Mouse (Mus musculus) intestine, embryonic 15.5 days (tissue): ENCODE measurements at regions not wholly inside any gene's neighbourhood (a gene's known extent, or its start where the extent isn't known, plus 50 kb on each side); places are given as distances from the start of the nearest gene placed in this dataset.

ENCODE experiments used
- ATAC-seq: fragments of 200-750 bp; cut with Nextera tagmentation; 2 replicates; pipeline ENCODE4 v1.8.0; 2017; ENCODE audit warnings: moderate TSS enrichment, moderate library complexity
- H3K27ac ChIP-seq: fragments of 300-500 bp; sonication (generic); 2 replicates; pipeline ENCODE4 v1.5.1; 2015; ENCODE audit warnings: mild to moderate bottlenecking, inconsistent platforms
- H3K27me3 ChIP-seq: fragments of 300-500 bp; sonication (generic); replicated peaks from 2 replicates; pipeline ENCODE4 v1.6.1; 2015; ENCODE audit warnings: inconsistent platforms
- H3K36me3 ChIP-seq: fragments of 300-500 bp; sonication (generic); 2 replicates; pipeline ENCODE4 v1.6.1; 2015; ENCODE audit warnings: inconsistent platforms
- H3K4me1 ChIP-seq: fragments of 300-500 bp; sonication (generic); replicated peaks from 2 replicates; pipeline ENCODE4 v1.6.1; 2015; ENCODE audit warnings: inconsistent platforms
- H3K4me2 ChIP-seq: fragments of 300-500 bp; sonication (generic); replicated peaks from 2 replicates; pipeline ENCODE4 v1.6.1; 2015; ENCODE audit warnings: mild to moderate bottlenecking, inconsistent platforms
- H3K4me3 ChIP-seq: fragments of 300-500 bp; sonication (generic); replicated peaks from 2 replicates; pipeline ENCODE4 v1.5.1; 2015; ENCODE audit warnings: inconsistent platforms
- H3K9ac ChIP-seq: fragments of 300-500 bp; sonication (generic); 2 replicates; pipeline ENCODE4 v1.6.1; 2015; ENCODE audit warnings: inconsistent platforms
- H3K9me3 ChIP-seq: fragments of 300-500 bp; sonication (generic); 2 replicates; pipeline ENCODE4 v1.6.1; 2016; ENCODE audit warnings: inconsistent platforms
- WGBS: fragments of 180-500 bp; shearing (Covaris S2); methylation state at CpG from one replicate; pipeline ENCODE4 v1.1.7; 2015; 5-methylcytosine and 5-hydroxymethylcytosine counted together

DNA sequence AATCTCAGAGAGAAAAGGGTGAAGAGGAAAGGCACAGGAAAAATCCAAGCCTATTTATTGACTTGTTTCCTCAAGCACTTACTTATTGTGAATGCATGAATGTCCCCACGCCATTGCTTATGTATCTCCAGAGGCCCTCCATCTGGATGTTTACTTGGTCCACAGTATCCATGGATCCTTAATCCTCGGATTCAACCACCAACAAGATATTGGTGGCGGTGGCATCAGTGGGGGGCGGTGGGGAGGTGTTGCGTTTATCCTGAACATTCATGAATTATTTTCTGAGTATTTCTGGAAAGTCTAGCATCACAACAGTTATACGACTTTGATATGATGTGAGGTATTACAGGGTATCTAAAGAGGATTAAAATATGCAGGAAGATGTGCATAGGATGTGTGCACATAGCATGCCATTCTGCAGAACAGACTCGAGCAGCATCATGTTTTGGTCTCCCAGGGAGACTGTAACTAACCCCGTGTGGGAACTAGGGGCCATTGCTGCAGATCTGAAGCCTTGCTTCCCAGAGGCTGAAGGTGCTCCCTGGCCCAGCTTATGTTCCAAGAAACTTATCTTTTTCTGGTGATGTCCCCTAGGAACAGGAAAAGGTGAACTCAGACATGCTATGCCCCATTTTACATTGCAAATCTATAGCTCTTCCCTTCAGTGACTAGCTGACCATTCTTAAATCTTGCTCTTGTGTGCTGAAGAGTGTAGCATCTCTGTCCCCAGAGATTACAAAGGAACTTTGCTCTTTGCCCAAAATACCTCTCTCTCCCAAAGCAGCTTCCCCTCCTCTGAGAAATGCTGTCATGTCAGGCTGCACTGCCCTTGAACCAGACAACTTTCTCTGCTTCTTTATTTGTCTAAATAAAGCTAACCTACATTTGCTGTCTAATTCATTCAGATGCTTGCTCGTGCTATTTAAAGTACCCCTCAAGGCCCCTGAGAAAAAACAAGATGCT is 75.0 kb upstream of the Mkln1 start:
- Histone ChIP-seq H3K36me3 (no peaks in the 10 kb centered on the region), H3K4me2 (no peak overlapping the region), H3K9ac (no peak overlapping the region), H3K4me1 (no peaks in the 10 kb centered on the region), H3K27ac (no peak overlapping the region), H3K27me3 (no peaks in the 10 kb centered on the region), H3K9me3 (no peaks in the 10 kb centered on the region), H3K4me3 (no peak overlapping the region)
- 69% methylated on average over 9 of the region's 9 CpGs for WGBS
- ATAC-seq = no peak

GRCm38 (mm10) chr6:31324717-31325116 is 73.8 kb upstream of the Mkln1 start:
- Histone ChIP-seq H3K4me1 (no peaks in the 10 kb centered on the region), H3K4me2 (no peak overlapping the region), H3K36me3 (no peaks in the 10 kb centered on the region), H3K9ac (no peak overlapping the region), H3K4me3 (no peak overlapping the region), H3K9me3 (no peaks in the 10 kb centered on the region), H3K27me3 (no peaks in the 10 kb centered on the region), H3K27ac (no peak overlapping the region)
- WGBS = 58% methylated on average over 6 of the region's 6 CpGs
- ATAC-seq = no peak

DNA sequence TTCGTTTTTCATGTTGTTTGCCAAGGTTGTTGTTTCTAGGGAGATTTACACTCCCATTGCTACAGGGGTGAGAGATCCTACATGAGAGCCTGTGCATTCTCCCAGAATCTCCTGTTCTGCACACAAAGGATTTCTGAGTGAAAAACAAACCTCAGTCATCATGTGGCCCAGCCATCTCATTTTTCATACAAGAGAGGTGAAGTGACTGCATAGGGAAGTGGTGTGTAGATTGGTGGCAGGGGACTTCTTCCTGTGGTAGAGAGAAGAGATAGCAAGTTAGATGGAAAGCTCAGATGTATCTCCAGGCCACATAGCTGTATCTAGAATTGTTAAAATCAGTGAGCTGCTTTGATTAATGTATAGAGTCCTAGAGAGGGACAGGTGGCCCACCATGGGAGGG is 72.9 kb upstream of the Mkln1 start:
- 59% methylated on average over 1 of the region's 1 CpGs for WGBS
- Histone ChIP-seq H3K4me3 (no peak overlapping the region), H3K27me3 (no peaks in the 10 kb centered on the region), H3K9me3 (no peaks in the 10 kb centered on the region), H3K27ac (no peak overlapping the region), H3K36me3 (no peaks in the 10 kb centered on the region), H3K9ac (no peak overlapping the region), H3K4me2 (no peak overlapping the region), H3K4me1 (no peaks in the 10 kb centered on the region)
- no peak for ATAC-seq

GRCm38 (mm10) chr6:31330327-31330726 is 68.2 kb upstream of the Mkln1 start:
- Histone ChIP-seq H3K36me3 (no peaks in the 10 kb centered on the region), H3K4me1 (no peaks in the 10 kb centered on the region), H3K27ac (no peak overlapping the region), H3K9me3 (no peaks in the 10 kb centered on the region), H3K4me3 (no peak overlapping the region), H3K9ac (no peak overlapping the region), H3K27me3 (no peaks in the 10 kb centered on the region), H3K4me2 (no peak overlapping the region)
- WGBS = 83% methylated on average over 7 of the region's 7 CpGs
- no peak for ATAC-seq

DNA sequence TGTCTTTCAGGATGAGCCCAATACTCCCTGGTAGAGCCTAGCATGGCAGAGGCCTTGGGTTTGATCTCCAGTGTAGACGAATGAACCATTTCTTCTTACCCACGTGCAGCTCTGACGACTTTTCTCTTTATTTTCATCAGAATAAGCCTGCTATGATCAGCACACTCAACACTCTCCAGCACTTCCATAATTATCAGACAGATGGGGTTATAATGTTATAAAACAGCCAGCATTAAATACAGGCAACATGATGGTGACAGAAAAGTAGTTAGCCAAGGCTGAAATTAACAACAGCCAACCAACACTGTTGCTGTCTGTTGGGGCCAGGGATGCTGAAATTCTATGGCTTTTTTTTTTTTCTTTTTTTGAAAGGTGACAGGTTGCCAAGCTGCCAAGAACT is 67.7 kb upstream of the Mkln1 start:
- H3K9ac ChIP-seq = no peak overlapping the region
- H3K4me2 ChIP-seq = no peak overlapping the region
- H3K27ac ChIP-seq = no peak overlapping the region
- no peaks in the 10 kb centered on the region for H3K4me1 ChIP-seq
- H3K9me3 ChIP-seq = no peaks in the 10 kb centered on the region
- H3K36me3 ChIP-seq = no peaks in the 10 kb centered on the region
- 86% methylated on average over 3 of the region's 3 CpGs for WGBS
- no peaks in the 10 kb centered on the region for H3K27me3 ChIP-seq
- no peak for ATAC-seq
- H3K4me3 ChIP-seq = no peak overlapping the region

GRCm38 (mm10) chr6:31332254-31332653 is 66.3 kb upstream of the Mkln1 start:
- no peaks in the 10 kb centered on the region for H3K27me3 ChIP-seq
- 76% methylated on average over 6 of the region's 6 CpGs for WGBS
- no peak overlapping the region for H3K4me3 ChIP-seq

DNA sequence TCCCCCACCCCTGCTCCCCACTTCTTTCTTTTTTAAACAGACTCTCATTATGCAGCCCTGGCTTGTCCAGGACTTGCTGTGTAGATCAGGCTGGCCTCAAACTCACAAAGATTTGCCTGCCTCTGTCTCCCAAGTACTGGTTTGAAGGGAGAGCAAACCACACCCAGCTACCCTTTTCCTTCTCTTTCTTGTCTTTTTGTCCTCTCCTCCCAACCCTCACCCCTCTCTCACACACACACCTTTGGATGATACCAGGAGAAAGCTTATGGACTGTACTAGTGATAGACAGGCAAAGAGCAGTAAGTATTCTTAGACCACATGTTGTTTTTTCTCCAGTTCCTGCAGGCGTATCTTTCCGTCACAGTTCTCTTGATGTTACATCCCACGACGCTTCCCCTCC is 65.8 kb upstream of the Mkln1 start:
- no peak for ATAC-seq

More at GRCm38 (mm10) chr6:31332254-31332653, 66.3 kb upstream of the Mkln1 start:
- ATAC-seq = no peak
- H3K27ac ChIP-seq = no peak overlapping the region
- no peaks in the 10 kb centered on the region for H3K4me1 ChIP-seq
- H3K9me3 ChIP-seq = no peaks in the 10 kb centered on the region
- H3K36me3 ChIP-seq = no peaks in the 10 kb centered on the region
- no peak overlapping the region for H3K9ac ChIP-seq
- H3K4me2 ChIP-seq = no peak overlapping the region

DNA sequence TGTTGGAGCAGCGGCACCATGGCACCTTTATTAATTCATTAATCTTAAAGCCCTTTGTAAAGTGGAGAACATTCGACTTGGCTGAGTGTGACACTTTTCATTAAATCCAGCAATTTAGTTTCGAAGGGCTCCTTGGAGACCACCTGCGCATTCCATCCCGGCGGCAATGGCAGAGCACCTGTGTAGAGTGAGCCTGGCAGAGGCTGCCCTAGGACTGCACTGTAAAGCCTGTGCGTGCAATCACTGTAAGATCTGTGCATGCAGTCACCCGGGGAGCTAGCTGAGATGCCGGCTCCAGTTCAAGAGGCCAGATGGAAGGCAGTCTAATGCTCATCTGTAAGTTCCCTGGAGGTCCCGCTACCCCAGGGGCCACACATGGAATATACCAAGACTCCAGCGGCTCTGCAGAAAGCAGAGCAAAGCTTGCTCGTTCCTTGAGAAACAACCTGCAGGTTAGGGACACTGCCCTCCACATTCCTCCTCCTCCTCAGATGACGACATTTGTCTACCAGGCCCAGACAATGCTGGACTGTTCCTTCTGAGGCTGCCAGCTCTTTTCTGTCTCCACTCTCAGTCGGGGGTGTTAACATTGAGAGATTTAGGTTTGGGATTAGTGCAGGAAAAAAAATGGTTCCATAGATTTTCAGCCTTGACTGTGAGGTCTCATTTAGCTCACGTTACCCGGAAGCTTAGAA is 65.2 kb upstream of the Mkln1 start:
- Histone ChIP-seq H3K4me2 (no peak overlapping the region), H3K27ac (no peak overlapping the region), H3K4me3 (no peak overlapping the region), H3K27me3 (no peaks in the 10 kb centered on the region), H3K9ac (no peak overlapping the region), H3K36me3 (no peaks in the 10 kb centered on the region), H3K4me1 (no peaks in the 10 kb centered on the region), H3K9me3 (no peaks in the 10 kb centered on the region)
- no peak for ATAC-seq
- 70% methylated on average over 16 of the region's 16 CpGs for WGBS

More for the DNA sequence above, 65.8 kb upstream of the Mkln1 start:
- WGBS = 90% methylated on average over 4 of the region's 4 CpGs
- Histone ChIP-seq H3K9me3 (no peaks in the 10 kb centered on the region), H3K9ac (no peak overlapping the region), H3K36me3 (no peaks in the 10 kb centered on the region), H3K4me2 (no peak overlapping the region), H3K27ac (no peak overlapping the region), H3K27me3 (no peaks in the 10 kb centered on the region), H3K4me3 (no peak overlapping the region), H3K4me1 (no peaks in the 10 kb centered on the region)

GRCm38 (mm10) chr6:31334086-31334485 is 64.4 kb upstream of the Mkln1 start:
- H3K27me3 ChIP-seq = no peaks in the 10 kb centered on the region
- ATAC-seq = no peak
- H3K4me3 ChIP-seq = no peak overlapping the region
- no peak overlapping the region for H3K4me2 ChIP-seq
- 80% methylated on average over 4 of the region's 4 CpGs for WGBS
- no peaks in the 10 kb centered on the region for H3K36me3 ChIP-seq
- no peak overlapping the region for H3K27ac ChIP-seq
- H3K9me3 ChIP-seq = no peaks in the 10 kb centered on the region
- no peak overlapping the region for H3K9ac ChIP-seq
- H3K4me1 ChIP-seq = 0 out of 2 replicates have a peak, but pooled peaks cover 1% of the 10 kb centered on the region

DNA sequence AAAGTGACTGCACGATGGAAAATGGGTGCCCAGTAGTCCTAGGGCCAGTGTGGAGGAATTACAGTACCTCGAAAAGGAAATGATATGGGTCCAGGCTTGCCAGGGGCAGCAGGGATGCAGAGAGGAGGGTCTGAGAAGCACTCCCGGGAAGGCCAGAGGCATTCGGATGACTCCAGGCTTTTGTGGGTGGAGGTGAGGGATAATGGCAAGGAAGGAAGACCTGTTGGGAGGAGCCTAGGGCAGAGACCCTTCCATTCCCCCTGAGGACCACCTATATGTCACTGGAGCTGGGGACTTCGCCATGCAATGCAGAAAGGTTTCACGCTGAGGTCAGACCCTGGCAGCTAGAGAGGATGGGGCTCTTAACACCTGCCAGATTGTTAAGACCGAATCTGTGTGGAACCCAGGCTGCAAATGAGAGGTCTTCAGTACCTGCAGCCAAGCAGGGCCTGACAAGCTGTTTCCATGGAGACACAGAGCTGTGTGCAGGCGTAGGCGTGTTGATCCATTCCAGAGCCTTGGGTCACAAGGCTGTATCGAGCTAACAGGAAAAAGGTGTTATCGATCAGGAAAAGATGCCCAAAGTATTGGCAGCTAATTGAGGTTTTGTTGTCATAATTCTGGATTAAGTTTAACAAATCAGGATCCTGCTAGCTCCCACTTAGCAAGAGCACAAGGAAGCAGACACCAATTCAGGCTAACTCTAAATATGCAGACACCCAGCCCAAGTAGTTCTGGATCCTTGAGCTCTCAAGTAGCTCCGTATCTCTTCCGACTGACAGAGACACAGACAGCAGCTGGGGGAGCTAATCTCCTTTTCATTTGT is 59.2 kb upstream of the Mkln1 start:
- no peak for ATAC-seq
- no peaks in the 10 kb centered on the region for H3K36me3 ChIP-seq
- 0 out of 2 replicates have a peak, but pooled peaks cover 7% of the 10 kb centered on the region for H3K4me1 ChIP-seq
- H3K4me3 ChIP-seq = no peak overlapping the region
- H3K9me3 ChIP-seq = no peaks in the 10 kb centered on the region
- no peak overlapping the region for H3K9ac ChIP-seq
- H3K4me2 ChIP-seq = no peak overlapping the region
- no peaks in the 10 kb centered on the region for H3K27me3 ChIP-seq
- H3K27ac ChIP-seq = no peak overlapping the region
- 42% methylated on average over 13 of the region's 13 CpGs for WGBS

- Histone ChIP-seq H3K36me3 (no peaks in the 10 kb centered on the region), H3K4me3 (no peak overlapping the region), H3K4me2 (no peak overlapping the region), H3K9ac (no peak overlapping the region), H3K27me3 (no peaks in the 10 kb centered on the region), H3K27ac (no peak overlapping the region), H3K4me1 (0 out of 2 replicates have a peak, but pooled peaks cover 7% of the 10 kb centered on the region), H3K9me3 (no peaks in the 10 kb centered on the region)
- WGBS = 13% methylated on average over 1 of the region's 1 CpGs
- no peak for ATAC-seq
Observed at GRCm38 (mm10) chr6:31339948-31340250, 58.6 kb upstream of the Mkln1 start.

- no peak overlapping the region for H3K4me2 ChIP-seq
- H3K27me3 ChIP-seq = no peaks in the 10 kb centered on the region
- H3K4me3 ChIP-seq = no peak overlapping the region
- no peak for ATAC-seq
- H3K9me3 ChIP-seq = no peaks in the 10 kb centered on the region
- no peaks in the 10 kb centered on the region for H3K36me3 ChIP-seq
- 60% methylated on average over 10 of the region's 10 CpGs for WGBS
- no peaks in the 10 kb centered on the region for H3K4me1 ChIP-seq
- no peak overlapping the region for H3K9ac ChIP-seq
- no peak overlapping the region for H3K27ac ChIP-seq
Observed at GRCm38 (mm10) chr6:31345366-31346084, 53.0 kb upstream of the Mkln1 start.
